Comparison of ENCODE assay signal across 8 mouse cellular contexts in the genomic region with DNA sequence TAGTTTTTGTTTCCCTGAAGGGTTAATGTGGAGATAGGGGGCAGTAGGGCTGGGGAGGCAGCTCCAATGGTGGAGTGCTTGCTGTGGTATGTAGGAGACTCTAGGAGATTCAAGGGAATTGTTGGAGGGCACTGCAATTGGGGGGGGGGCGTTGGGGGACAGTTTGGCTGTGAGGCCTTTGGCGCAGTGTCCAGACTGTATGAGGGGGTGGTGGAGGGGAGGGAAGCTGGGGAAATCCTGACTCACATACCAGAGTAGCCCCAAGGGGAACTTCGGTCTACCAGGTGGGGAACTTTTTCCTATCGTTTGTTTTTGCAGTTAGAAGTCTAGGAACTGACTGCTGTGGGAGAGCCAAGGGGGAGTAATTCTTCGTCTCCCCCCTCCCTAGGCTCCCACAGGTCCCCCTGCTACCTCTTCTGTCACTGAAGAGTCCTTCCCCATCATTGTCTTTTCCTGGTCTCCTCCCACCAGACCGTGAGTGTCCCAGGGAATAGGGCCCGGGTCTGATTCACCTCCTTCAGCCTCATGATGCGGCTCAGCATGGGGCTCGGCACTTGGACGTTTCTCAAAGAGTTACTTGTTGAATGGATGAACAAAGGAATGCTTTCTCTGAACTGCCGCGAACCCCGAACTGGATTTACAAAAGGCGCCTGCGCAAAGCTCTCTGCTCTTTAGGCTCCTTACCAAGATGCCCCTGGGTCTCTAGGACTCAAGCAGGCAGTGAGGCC. TPM values are rescaled to one million over a fixed set of nuclear protein-coding genes. Genes with fewer than 3 reads are reported as not detected.
A peak's percentile ranks its signal among the peaks of the same experiment; 100 is the strongest.
DNase-seq lines count a peak whose midpoint lies in the region; ATAC-seq lines count a peak whose summit lies in the region.

No protein-coding gene starts in this region.

- no peaks in the 10 kb centered on the region for H3K36me3 ChIP-seq in embryonic facial prominence, embryonic 14.5 days (ENCODE audit: control insufficient read depth, insufficient read depth, low read length)
- H3K36me3 ChIP-seq in neural tube, embryonic 15.5 days = no peaks in the 10 kb centered on the region
- H3K36me3 ChIP-seq in intestine, embryonic 15.5 days = no peaks in the 10 kb centered on the region

- ATAC-seq in embryonic facial prominence, embryonic 14.5 days (ENCODE audit: low read depth) = peak; percentile 20; the same call in 1 of the 2 replicates
- ATAC-seq in neural tube, embryonic 15.5 days (ENCODE audit: low FRiP score) = peak; percentile 41; the same call in 1 of the 2 replicates
- no peak for ATAC-seq in intestine, embryonic 15.5 days

- no peaks in the 10 kb centered on the region for H3K27me3 ChIP-seq in embryonic facial prominence, embryonic 14.5 days (replicated peaks; ENCODE audit: control insufficient read depth, insufficient read depth, low read length)
- H3K27me3 ChIP-seq in neural tube, embryonic 15.5 days (replicated peaks) = no peaks in the 10 kb centered on the region
- H3K27me3 ChIP-seq in intestine, embryonic 15.5 days (replicated peaks) = no peaks in the 10 kb centered on the region

- H3K4me2 ChIP-seq in embryonic facial prominence, embryonic 14.5 days (ENCODE audit: low read depth, low read length) = peak overlapping the region; percentile 41
- peak overlapping the region; percentile 34 for H3K4me2 ChIP-seq in neural tube, embryonic 15.5 days
- no peak overlapping the region for H3K4me2 ChIP-seq in intestine, embryonic 15.5 days (replicated peaks)

- H3K4me3 ChIP-seq in embryonic facial prominence, embryonic 14.5 days (ENCODE audit: low read depth, low read length) = no peak overlapping the region
- H3K4me3 ChIP-seq in neural tube, embryonic 15.5 days (replicated peaks) = no peak overlapping the region
- no peak overlapping the region for H3K4me3 ChIP-seq in intestine, embryonic 15.5 days (replicated peaks)

- WGBS in embryonic facial prominence, embryonic 14.5 days = 10% methylated on average over 14 of the region's 15 CpGs
- 8% methylated on average over 14 of the region's 15 CpGs for WGBS in neural tube, embryonic 15.5 days
- 41% methylated on average over 15 of the region's 15 CpGs for WGBS in intestine, embryonic 15.5 days

- H3K9ac ChIP-seq in embryonic facial prominence, embryonic 14.5 days (ENCODE audit: low read depth, low read length) = no peak overlapping the region
- no peak overlapping the region for H3K9ac ChIP-seq in neural tube, embryonic 15.5 days (replicated peaks)
- H3K9ac ChIP-seq in intestine, embryonic 15.5 days = no peak overlapping the region

- peak; percentile 54 for DNase-seq in layer of hippocampus, adult 11-12 months (ENCODE audit: low spot score)
- DNase-seq in layer of hippocampus, adult 9-10 months (ENCODE audit: low spot score) = no peak
- peak; percentile 74 for DNase-seq in embryonic facial prominence, embryonic 14.5 days (ENCODE audit: low spot score)
- DNase-seq in left cerebral cortex, adult 11 months (ENCODE audit: low spot score) = peak; percentile 36
- no peak for DNase-seq in adrenal gland, adult 8-10 months
- no peak for DNase-seq in thymus, postnatal 0 days (ENCODE audit: low spot score)

- peaks cover 8% of the 10 kb centered on the region for H3K4me1 ChIP-seq in embryonic facial prominence, embryonic 14.5 days (ENCODE audit: control insufficient read depth, insufficient read depth, low read length)
- H3K4me1 ChIP-seq in neural tube, embryonic 15.5 days = peaks cover 8% of the 10 kb centered on the region; the same call in 1 of the 2 replicates
- no peaks in the 10 kb centered on the region for H3K4me1 ChIP-seq in intestine, embryonic 15.5 days (replicated peaks)

- H3K9me3 ChIP-seq in embryonic facial prominence, embryonic 14.5 days (ENCODE audit: control insufficient read depth, low read length) = no peaks in the 10 kb centered on the region
- no peaks in the 10 kb centered on the region for H3K9me3 ChIP-seq in neural tube, embryonic 15.5 days (replicated peaks)
- no peaks in the 10 kb centered on the region for H3K9me3 ChIP-seq in intestine, embryonic 15.5 days

- H3K27ac ChIP-seq in embryonic facial prominence, embryonic 14.5 days (replicated peaks; ENCODE audit: low read depth, low read length) = no peak overlapping the region
- H3K27ac ChIP-seq in neural tube, embryonic 15.5 days (replicated peaks) = no peak overlapping the region; the same call in 1 of the 2 replicates
- H3K27ac ChIP-seq in intestine, embryonic 15.5 days = no peak overlapping the region

RNA-seq across cellular contexts. Expression of gene Pik3cb, which starts 23.2 kb away (rescaled TPM):
- polyA plus RNA-seq in embryonic facial prominence, embryonic 14.5 days (2014; fragmentation: Nextera tagmentation; extraction: Ambion mirVana) = 1.3 and 1.6 TPM in 2 replicates
- polyA plus RNA-seq in neural tube, embryonic 15.5 days (2015; fragmentation: Nextera tagmentation; extraction: Ambion mirVana) = 3.1 TPM in 2 replicates
- total RNA-seq in adrenal gland, adult 8-10 months (2022) = 10 to 100 TPM; 18.7 to 22.3 (median 19.9) TPM
- polyA plus RNA-seq in thymus, postnatal 0 days (2015; fragmentation: Nextera tagmentation; extraction: Ambion mirVana) = 1.2 and 1.6 TPM in 2 replicates
- polyA plus RNA-seq in intestine, embryonic 15.5 days (2015; fragmentation: Nextera tagmentation; extraction: Ambion mirVana) = 1.1 and 1.4 TPM in 2 replicates

Comparison
In these comparisons a context has a peak if more than half of its experiments do, and no peak if none do; other contexts are left out.
1. DNase-seq: peak in layer of hippocampus, adult 11-12 months (single experiment), embryonic facial prominence, embryonic 14.5 days (single experiment) and left cerebral cortex, adult 11 months (single experiment); none in layer of hippocampus, adult 9-10 months (single experiment), adrenal gland, adult 8-10 months (single experiment) and thymus, postnatal 0 days (single experiment).